Mouse (Mus musculus): ENCODE data around the gene Rufy3. TPM values are rescaled to one million over a fixed set of nuclear protein-coding genes. Genes with fewer than 3 reads are reported as not detected.
"Not testable (repeated sequence)": the region's sequence is repeated elsewhere in the genome, so short reads cannot be mapped to it uniquely, and the experiment has no call there.

Gene Rufy3
- polyA plus RNA-seq, 1 experiment = 30.1 TPM

DNA sequence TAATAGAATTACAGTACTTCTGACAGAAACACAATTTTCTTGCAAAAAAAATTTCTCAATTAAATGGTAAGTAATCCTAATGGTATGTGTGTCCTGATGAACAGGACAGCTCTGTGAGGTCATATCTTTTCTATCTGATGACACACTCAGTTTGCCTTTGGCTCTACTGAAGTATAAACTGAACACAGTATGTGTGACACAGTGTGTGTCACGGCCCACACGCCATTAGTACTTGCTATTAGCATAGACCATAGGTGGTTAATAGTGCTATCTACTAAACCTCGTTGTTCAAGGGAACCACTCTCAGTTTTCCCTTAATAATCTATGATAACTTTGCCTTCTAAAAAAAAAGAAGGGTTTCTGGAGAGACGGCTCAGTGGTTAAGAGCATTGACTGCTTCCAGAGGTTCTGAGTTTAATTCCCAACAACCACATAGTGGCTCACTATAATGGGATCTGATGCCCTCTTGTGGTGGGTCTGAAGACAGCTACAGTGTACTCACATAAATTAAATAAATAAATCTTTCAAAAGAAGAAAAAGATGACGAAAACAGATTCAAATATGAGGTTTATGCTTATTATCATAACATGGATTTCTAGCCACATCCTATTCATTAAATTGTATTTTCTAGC is 22.1 kb upstream of the Rufy3 start:
- no peak overlapping the region for H3K27ac ChIP-seq (ENCODE audit: insufficient read depth, low read length)
- no peaks in the 10 kb centered on the region for H3K4me1 ChIP-seq (ENCODE audit: control insufficient read depth, insufficient read depth, low read length)
- no peak overlapping the region for H3K9ac ChIP-seq (ENCODE audit: low read depth, poor library complexity, severe bottlenecking)
- no peaks in the 10 kb centered on the region for H3K9me3 ChIP-seq (replicated peaks; ENCODE audit: control insufficient read depth, insufficient read depth, low read length, poor library complexity, severe bottlenecking)
- no peak overlapping the region for H3K4me3 ChIP-seq (ENCODE audit: low read depth, low read length)
- TF ChIP-seq POLR2A (IDR thresholded peaks at IDR 0.05; ENCODE audit: insufficient read depth, low read length) (no peak), EP300 (IDR thresholded peaks at IDR 0.05; ENCODE audit: insufficient read depth, low read depth, low read length) (no peak), CTCF (IDR thresholded peaks at IDR 0.05; ENCODE audit: low read depth, low read length) (no peak)
- H3K36me3 ChIP-seq (ENCODE audit: control insufficient read depth, insufficient read depth, low read length, poor library complexity, severe bottlenecking) = no peaks in the 10 kb centered on the region
- H3K27me3 ChIP-seq (ENCODE audit: control insufficient read depth, insufficient read depth, low read length, poor library complexity, severe bottlenecking) = no peaks in the 10 kb centered on the region

DNA sequence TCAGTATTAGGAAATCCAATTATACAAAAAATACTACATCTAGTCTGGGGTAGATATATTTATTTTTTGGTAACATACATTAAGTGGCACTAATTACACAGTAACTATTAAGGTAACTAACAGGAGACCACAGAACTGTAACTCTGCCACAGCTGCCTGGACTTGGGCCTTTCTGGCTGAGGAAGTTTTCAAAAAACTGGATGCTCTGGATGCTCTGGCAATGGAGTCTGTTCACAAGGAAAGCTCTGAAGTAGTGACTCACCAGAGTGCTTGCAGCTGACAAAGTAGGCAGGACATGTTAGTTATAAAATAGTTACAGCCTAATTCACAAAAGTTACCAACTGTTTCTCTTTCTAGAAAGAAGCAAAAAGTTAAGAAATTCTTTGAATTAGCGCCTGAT is 20.4 kb upstream of the Rufy3 start:
- H3K4me1 ChIP-seq (ENCODE audit: control insufficient read depth, insufficient read depth, low read length); H3K9ac ChIP-seq (ENCODE audit: low read depth, poor library complexity, severe bottlenecking); H3K27me3 ChIP-seq (ENCODE audit: control insufficient read depth, insufficient read depth, low read length, poor library complexity, severe bottlenecking); H3K36me3 ChIP-seq (ENCODE audit: control insufficient read depth, insufficient read depth, low read length, poor library complexity, severe bottlenecking); H3K4me3 ChIP-seq (ENCODE audit: low read depth, low read length); H3K27ac ChIP-seq (ENCODE audit: insufficient read depth, low read length); H3K9me3 ChIP-seq (replicated peaks; ENCODE audit: control insufficient read depth, insufficient read depth, low read length, poor library complexity, severe bottlenecking): not testable (repeated sequence)

DNA sequence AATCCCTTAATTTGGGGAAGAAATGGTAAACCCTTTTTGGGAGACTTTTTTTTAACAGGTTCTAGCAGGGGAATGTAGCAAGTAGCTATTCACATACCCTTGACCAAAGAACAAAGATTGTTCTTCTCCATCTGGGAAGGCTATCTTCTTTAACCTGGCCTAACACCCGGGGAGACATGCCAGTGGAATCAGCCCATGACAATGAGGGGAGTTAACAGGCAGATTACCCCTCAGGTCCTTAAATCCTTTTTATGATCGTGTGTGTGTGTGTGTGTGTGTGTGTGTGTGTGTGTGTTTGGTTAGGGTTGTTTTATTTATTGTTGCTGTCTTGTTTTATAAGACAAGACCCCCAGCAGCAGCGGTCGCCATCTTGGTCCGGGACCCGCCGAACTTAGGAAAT is 19.3 kb upstream of the Rufy3 start:
- no peaks in the 10 kb centered on the region for H3K27me3 ChIP-seq (ENCODE audit: control insufficient read depth, insufficient read depth, low read length, poor library complexity, severe bottlenecking)
- peak overlapping the region; percentile 61 for H3K4me3 ChIP-seq (ENCODE audit: low read depth, low read length)
- no peaks in the 10 kb centered on the region for H3K9me3 ChIP-seq (replicated peaks; ENCODE audit: control insufficient read depth, insufficient read depth, low read length, poor library complexity, severe bottlenecking)
- H3K27ac ChIP-seq (ENCODE audit: insufficient read depth, low read length) = peak overlapping the region; percentile 63; the same call in 1 of the 2 replicates
- H3K36me3 ChIP-seq (ENCODE audit: control insufficient read depth, insufficient read depth, low read length, poor library complexity, severe bottlenecking) = no peaks in the 10 kb centered on the region
- H3K4me1 ChIP-seq (ENCODE audit: control insufficient read depth, insufficient read depth, low read length) = no peaks in the 10 kb centered on the region
- no peak for TF ChIP-seq EP300 (IDR thresholded peaks at IDR 0.05; ENCODE audit: insufficient read depth, low read depth, low read length)
- TF ChIP-seq POLR2A (IDR thresholded peaks at IDR 0.05; ENCODE audit: insufficient read depth, low read length) = no peak
- no peak for TF ChIP-seq CTCF (IDR thresholded peaks at IDR 0.05; ENCODE audit: low read depth, low read length)
- H3K9ac ChIP-seq (ENCODE audit: low read depth, poor library complexity, severe bottlenecking) = peak overlapping the region; percentile 72

DNA sequence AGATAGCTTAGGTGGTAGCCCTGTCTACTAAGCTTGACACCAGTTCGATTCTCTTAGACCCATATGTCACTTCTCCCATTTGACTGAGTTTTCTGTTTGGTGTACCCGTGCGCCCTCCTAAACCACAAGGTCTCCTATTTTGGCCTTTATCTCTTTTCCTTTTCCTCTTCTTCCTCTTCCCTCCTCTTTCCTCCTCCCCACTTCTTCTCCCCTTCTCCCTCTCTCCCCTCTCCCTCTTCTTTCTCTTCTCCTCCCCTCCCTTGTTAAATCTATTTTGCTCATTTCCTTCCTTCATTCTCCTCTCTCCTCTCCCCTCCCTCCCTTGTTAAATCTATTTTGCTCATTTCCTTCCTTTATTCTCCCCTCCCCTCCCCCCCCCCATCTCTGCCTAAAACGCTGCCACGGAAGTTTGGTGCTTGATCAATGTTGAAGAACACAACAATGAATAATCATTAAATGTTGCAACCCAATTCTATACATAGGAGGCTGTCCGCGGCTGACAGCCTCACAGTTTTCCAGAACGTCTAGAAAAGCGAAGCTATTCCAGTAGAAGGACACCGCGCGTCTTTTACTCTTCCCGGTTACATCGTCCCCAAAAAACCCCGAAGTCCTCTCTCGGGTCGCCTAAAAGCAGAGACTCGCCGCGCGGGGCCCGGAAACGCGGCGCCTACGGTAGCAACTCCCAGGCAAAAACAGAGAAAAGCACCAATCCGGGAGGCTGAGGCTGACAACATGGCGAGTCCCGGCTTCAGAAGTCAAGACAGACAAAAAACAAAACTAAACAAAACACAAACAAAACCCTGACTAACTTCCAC is 11.4 kb upstream of the Rufy3 start:
- Histone ChIP-seq H3K4me1 (ENCODE audit: control insufficient read depth, insufficient read depth, low read length) (no peaks in the 10 kb centered on the region), H3K36me3 (ENCODE audit: control insufficient read depth, insufficient read depth, low read length, poor library complexity, severe bottlenecking) (peaks cover 9% of the 10 kb centered on the region), H3K9me3 (replicated peaks; ENCODE audit: control insufficient read depth, insufficient read depth, low read length, poor library complexity, severe bottlenecking) (no peaks in the 10 kb centered on the region), H3K9ac (ENCODE audit: low read depth, poor library complexity, severe bottlenecking) (peak overlapping the region; percentile 91), H3K27me3 (ENCODE audit: control insufficient read depth, insufficient read depth, low read length, poor library complexity, severe bottlenecking) (no peaks in the 10 kb centered on the region), H3K4me3 (ENCODE audit: low read depth, low read length) (peak overlapping the region; percentile 89), H3K27ac (ENCODE audit: insufficient read depth, low read length) (peak overlapping the region; percentile 35; the same call in 1 of the 2 replicates)
- TF ChIP-seq CTCF (IDR thresholded peaks at IDR 0.05; ENCODE audit: low read depth, low read length) (no peak), POLR2A (IDR thresholded peaks at IDR 0.05; ENCODE audit: insufficient read depth, low read length) (no peak), EP300 (IDR thresholded peaks at IDR 0.05; ENCODE audit: insufficient read depth, low read depth, low read length) (no peak)

DNA sequence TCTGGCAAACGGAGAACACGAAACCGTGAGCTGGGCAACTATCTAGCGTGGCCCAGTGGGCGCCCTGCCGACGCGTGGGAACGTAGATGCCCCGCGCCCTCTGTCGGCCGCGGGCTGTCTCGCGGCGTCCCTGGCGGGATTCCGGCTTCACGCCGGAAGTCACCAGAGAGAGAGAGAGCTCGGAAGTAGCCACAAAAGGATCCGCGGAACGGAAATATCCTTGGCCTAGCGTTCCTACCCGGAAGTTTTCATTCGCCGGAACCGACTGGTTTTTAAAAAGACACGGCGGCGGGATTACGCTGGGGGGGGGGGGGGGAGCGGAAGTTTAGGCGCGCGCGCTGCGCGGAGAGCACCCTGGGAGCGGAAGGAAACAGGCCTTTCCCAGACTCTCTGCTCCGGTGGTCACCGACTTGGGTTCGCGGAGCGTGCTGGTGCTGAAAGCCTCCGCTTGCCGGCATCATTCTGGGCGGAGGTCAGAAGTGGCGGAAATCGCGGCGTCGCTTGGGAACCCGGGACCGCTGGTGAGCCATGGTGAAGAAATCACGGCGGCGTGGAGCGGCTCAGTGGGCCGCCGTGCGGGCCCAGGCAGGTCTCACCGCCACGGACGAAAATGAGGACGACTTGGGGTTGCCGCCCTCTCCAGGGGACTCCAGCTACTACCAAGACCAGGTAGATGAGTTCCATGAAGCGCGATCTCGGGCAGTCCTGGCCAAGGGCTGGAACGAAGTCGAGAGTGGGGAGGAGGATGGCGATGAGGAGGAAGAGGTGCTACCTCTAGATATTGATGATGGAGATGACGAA is 10.6 kb upstream of the Rufy3 start, which contains the start of gene Utp3:
Gene Utp3, plus strand, starts transcription at position 377 of the 801 bp plus-strand sequence.
- Histone ChIP-seq H3K27ac (ENCODE audit: insufficient read depth, low read length) (peak within 1 kb of the TSS; percentile 35; the same call in 1 of the 2 replicates), H3K9ac (ENCODE audit: low read depth, poor library complexity, severe bottlenecking) (peak within 1 kb of the TSS; percentile 91), H3K36me3 (ENCODE audit: control insufficient read depth, insufficient read depth, low read length, poor library complexity, severe bottlenecking) (peaks cover 9% of the 10 kb centered on the region), H3K4me3 (ENCODE audit: low read depth, low read length) (peak within 1 kb of the TSS; percentile 89), H3K4me1 (ENCODE audit: control insufficient read depth, insufficient read depth, low read length) (no peaks in the 10 kb centered on the region), H3K9me3 (replicated peaks; ENCODE audit: control insufficient read depth, insufficient read depth, low read length, poor library complexity, severe bottlenecking) (no peaks in the 10 kb centered on the region), H3K27me3 (ENCODE audit: control insufficient read depth, insufficient read depth, low read length, poor library complexity, severe bottlenecking) (no peaks in the 10 kb centered on the region)
- peak; percentile 42 for TF ChIP-seq POLR2A (IDR thresholded peaks at IDR 0.05; ENCODE audit: insufficient read depth, low read length)
- peak; percentile 65 for TF ChIP-seq CTCF (IDR thresholded peaks at IDR 0.05; ENCODE audit: low read depth, low read length)
- TF ChIP-seq EP300 (IDR thresholded peaks at IDR 0.05; ENCODE audit: insufficient read depth, low read depth, low read length) = no peak
